Mouse (Mus musculus): ENCODE data around the gene Mdfi.
"Not testable (repeated sequence)": the region's sequence is repeated elsewhere in the genome, so short reads cannot be mapped to it uniquely, and the experiment has no call there.

Mdfi gene

DNA sequence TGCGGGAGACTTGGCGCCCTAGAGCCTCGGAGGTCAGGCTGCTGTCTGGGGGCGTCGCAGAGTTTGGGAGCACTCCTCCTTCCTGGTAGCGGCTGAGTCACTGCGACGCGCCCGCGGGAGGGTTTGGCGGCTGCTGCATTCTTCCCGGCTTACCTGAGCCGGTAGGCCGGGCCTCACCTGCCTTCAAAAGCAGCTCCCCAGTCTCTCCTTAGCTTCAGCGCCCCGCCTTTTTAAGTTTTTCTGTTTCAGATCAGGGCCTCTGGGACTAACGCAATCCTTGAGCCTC is at the start of gene Mdfi:
Gene Mdfi (minus strand): TSS at position 210 of the 286 bp plus-strand sequence.
- DNase-seq, result no peak

DNA sequence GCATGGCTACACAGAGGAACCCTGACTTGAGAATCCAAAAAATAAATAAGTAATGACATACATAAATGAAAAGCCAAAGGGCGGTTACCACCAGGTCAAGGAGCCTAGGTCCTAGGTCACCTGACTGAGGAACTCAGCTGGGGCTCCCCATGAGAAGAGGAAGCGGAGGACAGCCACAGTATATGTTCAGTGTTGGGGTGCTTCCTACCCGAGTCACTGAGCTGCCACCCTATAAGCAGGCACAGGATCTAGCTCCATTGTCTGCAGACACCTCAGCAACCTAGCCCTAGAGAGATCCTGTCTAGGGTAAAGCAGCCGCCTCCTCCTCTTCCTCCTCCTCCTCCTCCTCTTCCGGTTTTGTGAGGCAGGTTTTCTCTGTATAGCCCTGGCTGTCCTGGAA is 48.6 kb upstream of the Mdfi start:
- no peak for DNase-seq

GRCm38 (mm10) chr17:47881330-47881729 is 46.8 kb upstream of the Mdfi start:
- no peak for DNase-seq

DNA sequence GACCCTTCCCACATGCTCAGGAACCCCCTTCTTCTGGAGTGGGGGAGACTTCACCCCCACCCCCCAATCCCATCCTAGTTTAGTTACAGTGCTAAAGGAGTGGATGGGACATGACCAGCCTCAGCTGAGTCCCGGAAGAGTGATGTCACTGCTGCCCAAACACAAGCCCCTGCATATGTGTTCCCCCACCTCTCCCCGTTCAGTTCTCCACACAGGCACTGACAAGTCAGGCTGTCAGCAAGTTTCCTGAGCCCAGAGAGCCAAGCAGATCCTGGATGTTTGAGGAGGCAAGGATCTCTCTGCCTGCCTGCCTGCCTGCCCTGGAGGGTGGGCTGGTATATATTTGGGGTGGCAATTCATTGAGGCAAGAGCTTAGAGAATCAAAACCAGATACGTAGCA is 44.7 kb upstream of the Mdfi start:
- no peak for DNase-seq

GRCm38 (mm10) chr17:47878378-47879089 is 44.0 kb upstream of the Mdfi start:
- peak; percentile 67 to 70 for DNase-seq

- no peak for DNase-seq
Observed at GRCm38 (mm10) chr17:47877715-47878377, 43.4 kb upstream of the Mdfi start.

DNA sequence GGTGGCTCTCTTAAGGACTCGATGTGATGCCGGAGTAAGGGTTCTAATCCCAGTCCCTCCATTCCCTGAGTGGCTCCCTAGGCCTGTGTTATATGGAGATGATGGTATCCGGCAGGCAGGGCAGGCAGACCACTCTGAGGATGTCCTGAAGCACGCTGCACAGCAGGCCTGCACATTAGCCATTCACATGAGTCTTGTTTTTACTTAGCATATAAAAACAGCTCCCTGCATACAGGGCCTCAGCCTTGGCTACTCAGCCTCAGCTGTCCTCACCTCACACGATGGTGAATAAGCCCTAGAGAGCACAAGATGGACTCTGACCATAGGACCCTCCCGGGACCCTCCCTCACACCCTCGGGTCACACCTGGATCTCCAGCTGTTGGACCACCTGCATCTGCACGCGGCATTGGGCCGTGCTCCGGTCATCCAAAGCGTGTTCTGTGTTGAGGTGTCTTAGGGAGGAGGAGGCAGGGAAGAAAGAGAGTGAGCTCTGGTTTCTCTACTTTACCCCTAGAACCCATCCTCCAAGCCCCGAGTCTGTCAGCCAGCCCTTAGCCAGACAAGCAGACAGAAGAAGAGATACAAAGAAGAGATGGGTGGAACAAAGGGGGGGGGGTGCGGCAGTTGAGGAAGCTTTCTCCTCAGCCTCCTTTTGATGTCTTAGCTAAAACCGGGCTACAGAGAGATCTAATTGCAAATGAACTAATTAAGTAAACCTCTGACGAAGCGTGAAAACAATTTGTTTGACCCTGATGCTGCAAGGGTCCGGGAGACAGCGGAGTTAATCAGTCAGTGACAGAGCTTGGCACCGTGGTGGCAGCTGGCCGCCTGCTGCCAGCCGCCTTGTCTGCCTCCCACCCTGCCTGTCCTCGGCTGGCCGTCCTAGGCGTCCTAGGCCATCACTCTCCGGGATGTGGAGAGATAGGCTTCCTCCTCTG is 42.6 kb upstream of the Mdfi start:
- DNase-seq, result no peak

DNA sequence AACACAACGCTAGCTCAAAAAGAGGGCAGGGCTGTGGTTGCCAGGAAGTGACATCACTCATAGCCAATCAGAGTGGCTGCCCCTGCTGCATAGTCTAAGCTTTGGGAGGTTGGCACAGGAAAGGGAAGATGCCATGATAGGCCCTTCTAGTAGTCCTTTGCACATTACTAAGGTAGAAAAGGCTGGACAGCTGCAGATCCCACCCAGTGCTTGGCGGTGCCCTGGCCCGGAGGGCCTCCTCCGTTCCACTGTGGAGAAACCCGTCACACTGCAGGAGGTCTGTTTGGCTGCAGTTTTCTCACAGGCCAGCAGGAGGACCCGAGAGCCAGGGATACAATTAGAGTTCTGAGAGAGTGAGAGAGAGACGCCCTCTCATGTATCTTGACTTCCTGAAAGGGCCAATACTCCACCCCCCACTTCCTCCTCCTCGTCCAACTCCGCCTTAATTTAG is 38.9 kb upstream of the Mdfi start:
- DNase-seq, result peak; percentile 69 to 80

DNA sequence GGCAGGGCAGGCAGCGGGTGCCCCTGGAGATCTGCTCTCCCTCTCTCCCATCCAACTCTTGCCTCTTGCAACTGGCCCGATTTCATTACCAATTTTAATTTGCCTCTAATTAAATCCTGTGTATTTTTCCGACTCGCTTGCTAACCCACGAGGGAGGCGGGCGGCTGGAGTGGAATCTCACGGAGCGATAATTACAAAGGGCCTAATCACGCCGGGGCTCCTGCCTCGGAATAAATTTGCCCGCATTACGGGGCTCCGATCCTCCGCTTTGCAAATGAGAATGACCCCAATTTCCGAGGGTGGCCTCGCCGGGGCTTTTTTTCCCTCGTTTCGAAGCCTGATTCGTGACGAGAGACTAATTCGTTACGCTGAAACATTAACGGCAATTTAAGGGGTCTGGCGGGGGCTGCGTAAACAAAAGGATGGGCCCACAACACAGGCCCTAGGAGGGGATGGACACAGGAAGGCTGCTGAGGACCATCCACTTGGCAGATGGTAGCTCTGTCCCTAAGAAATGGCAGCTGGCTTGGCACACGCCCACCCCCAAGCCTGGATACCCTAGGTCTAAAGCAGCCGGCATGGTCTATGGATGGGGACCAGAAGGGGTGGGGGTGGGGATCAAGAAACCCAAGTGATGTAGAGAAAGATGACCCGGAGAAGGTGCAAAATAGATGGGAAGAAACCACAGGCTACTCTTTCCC is 38.0 kb upstream of the Mdfi start:
- no peak for DNase-seq

GRCm38 (mm10) chr17:47869874-47870273 is 35.4 kb upstream of the Mdfi start:
- DNase-seq, result no peak

DNA sequence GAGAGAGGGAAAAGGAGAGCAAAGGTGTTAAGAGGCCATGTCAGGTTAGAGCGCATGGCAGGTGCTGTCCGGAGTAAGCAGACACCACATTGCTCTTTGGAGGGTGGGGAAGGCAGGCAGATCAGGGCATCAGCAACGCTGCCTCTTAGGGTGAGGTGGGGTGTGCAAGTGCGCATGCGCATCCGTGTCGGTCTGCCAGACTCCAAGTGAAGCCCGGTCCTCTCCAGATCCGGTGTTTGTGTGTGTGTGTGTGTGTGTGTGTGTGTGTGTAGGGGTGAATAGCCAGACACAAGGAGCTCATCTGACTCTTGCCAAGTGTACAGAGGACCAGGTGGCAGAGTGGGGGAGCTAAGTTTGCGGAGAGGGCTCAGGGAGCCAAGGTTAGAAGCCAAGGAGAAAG is 31.5 kb upstream of the Mdfi start:
- peak; percentile 60 to 64 for DNase-seq

GRCm38 (mm10) chr17:47864496-47864895 is 30.0 kb upstream of the Mdfi start:
- DNase-seq, result peak; percentile 78 to 83

DNA sequence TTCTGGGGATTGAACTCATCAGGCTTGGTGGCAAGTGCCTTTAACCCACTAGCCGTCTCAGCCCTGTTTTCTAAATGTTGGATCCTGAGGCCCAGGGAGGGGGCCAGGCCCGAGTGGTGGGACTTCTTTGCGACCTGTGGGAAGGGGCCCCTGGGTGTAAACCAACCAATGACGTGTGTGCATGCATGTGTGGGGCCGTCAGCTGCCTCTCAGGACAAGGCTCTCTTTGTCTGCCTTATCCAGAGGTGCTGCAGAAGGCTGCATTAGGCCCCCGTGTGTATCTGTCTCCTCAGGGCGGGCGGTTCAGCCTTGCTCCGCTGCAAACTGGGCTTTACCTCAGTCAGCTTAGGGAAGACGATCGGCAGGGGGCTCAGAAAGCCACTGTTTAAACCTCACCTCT is 28.9 kb upstream of the Mdfi start:
- no peak for DNase-seq

- DNase-seq, result no peak
Observed at GRCm38 (mm10) chr17:47863023-47863422, 28.5 kb upstream of the Mdfi start.

- DNase-seq, result no peak
Observed at GRCm38 (mm10) chr17:47855544-47855943, 21.1 kb upstream of the Mdfi start.

DNA sequence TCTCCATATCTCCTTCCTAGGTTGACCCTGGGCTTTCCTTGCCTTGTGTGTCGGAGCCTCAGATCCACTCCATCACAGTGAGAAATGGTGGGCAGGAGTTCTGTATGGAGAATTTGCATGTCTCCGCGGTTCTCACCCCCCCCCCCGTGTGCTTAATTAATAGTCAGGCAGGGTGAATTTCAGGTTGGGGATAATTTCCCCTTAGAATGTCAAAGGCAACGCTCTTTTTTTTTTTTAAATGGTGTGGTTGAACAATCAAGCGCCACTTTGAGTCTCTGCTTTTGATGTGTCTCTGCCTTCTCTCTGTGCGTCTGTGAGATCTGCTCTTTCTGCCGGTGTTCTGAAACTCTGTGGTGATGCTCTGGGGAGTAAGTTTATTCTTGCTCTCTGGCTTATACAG is 20.4 kb upstream of the Mdfi start:
- no peak for DNase-seq

DNA sequence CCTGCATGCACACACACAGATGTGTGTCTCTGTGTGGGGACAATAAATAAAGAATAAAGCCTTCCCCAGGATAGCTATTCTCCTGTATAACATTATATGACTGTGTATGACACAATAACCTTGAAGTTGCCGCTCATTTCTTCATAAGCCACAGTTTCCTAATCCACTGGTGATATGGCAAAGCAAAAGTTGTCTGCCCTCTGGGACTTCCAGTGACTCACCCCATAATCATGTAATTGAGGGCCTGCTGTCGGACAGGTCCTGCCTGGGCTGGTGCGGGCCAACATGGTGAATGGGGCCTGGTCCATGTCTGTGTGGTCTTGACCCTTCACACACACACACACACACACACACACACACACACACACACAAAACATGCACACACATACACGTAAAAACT is 19.3 kb upstream of the Mdfi start:
- no peak for DNase-seq

DNA sequence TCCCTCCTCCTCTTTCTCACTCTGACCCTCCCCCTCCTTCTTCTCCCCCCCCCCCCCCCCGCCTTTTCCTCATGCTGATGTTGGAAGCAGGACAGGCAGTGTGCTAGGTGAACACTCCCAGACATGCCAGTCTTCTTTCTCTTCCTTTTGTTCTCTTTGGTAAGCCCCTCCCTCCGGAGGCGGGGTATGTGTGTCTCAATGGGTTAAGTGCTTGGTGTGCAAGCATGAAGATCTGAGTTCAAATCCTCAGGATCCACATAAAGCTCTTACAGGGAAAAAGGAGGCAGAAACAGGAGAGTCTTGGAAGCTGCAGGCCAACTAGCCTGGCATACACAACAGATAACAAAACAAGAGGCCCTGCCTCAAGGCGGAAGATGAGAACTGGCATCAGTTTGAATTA is 18.8 kb upstream of the Mdfi start:
- no peak for DNase-seq

GRCm38 (mm10) chr17:47851798-47852360 is 17.4 kb upstream of the Mdfi start:
- not testable (repeated sequence) for DNase-seq

- DNase-seq, result no peak
Observed at GRCm38 (mm10) chr17:47850639-47851314, 16.3 kb upstream of the Mdfi start.

- peak in 1 of 2 experiments; percentile 18 for DNase-seq
Observed at GRCm38 (mm10) chr17:47850035-47850434, 15.5 kb upstream of the Mdfi start.

DNA sequence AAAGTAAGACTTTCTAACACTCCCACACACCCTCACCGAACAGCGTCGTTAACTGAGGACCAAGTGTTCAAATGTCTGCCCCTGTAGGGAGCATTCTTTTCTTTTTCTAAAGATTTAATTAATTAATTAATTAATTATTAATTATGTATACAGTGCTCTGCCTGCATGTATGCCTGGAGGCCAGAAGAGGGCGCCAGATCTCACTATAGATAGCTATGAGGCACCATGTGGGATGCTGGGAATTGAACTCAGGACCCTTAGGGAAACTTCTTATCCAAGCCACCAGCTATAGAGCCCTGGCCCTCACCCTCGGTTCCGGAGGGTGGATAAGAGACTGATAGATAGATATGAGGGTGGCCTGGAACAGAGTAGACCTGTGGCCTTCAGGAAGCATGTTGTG is 13.5 kb upstream of the Mdfi start:
- no peak for DNase-seq

All from cerebellum, adult 18-20 months (tissue).